Mouse (Mus musculus): ENCODE data around the gene Urb2. TPM values are rescaled to one million over a fixed set of nuclear protein-coding genes. Genes with fewer than 3 reads are reported as not detected.

Urb2 gene
- 6.7 and 7.2 TPM in 2 replicates for polyA plus RNA-seq (2014; fragmentation: Nextera tagmentation; extraction: Ambion mirVana)

DNA sequence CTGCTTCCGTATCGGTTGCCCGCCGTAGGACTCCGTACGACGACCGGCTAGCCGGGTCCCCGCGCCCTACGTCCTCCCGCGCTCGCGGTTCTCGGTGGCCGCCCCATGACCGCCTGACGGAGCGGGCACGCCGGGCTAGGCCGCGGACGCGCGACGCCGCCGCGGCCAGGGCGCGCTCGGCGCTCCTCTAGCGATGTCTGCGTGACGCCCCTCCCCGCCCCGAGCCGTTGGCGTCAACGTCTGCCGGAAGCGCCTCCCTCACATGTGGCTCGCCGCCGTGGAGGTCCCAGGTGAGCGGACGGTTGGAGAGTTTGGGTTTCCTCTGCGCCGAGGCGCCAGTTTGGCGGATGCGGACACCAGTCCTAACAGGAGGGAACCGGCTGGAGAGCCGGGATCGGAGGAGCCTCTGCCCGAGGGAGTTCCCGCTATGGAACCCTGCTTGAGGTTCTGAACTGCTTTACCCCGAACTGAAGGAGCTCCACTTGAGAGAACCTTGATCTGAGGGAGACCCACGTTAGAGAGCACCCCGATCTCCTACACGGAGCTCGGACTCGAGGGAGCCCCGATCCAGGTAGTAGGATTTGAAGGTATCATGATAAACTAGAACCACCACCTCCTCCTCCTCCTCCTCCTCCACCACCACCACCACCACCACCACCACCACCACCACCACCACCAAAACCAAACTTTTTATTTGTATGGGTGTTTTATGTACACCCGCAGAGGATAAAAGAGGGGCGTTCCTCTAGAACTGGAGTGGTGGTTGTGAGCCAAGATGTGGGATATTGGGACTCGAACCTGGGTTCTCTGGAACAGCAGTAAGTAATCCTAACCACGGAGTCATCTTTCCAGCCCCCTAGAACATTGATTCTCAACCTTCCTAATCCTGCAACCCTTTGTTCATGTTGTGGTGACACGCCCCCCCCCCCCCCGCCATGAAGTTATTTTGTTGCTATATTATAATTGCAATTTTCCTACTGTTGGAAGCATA is at the start of gene Urb2, which contains the start of gene Taf5l:
TSS of gene Urb2 (plus strand) at position 272 of the 991 bp plus-strand sequence.
TSS of gene Taf5l (minus strand) at position 161 of the 991 bp plus-strand sequence.
- Histone ChIP-seq H3K4me2 (ENCODE audit: low read depth, low read length) (peak within 1 kb of the TSS; percentile 57), H3K27ac (replicated peaks; ENCODE audit: low read depth, low read length) (peak within 1 kb of the TSS; percentile 85), H3K4me3 (ENCODE audit: low read depth, low read length) (peak within 1 kb of the TSS; percentile 79), H3K9ac (replicated peaks; ENCODE audit: low read length) (peak within 1 kb of the TSS; percentile 80), H3K4me1 (ENCODE audit: control insufficient read depth, insufficient read depth, low read length) (0 out of 2 replicates have a peak, but pooled peaks cover 3% of the 10 kb centered on the region), H3K9me3 (replicated peaks; ENCODE audit: control insufficient read depth, low read length) (no peaks in the 10 kb centered on the region), H3K36me3 (replicated peaks; ENCODE audit: control insufficient read depth, insufficient read depth, low read depth, low read length) (no peaks in the 10 kb centered on the region; the same call in 1 of the 2 replicates), H3K27me3 (ENCODE audit: control insufficient read depth, insufficient read depth, low read length) (no peaks in the 10 kb centered on the region)
- WGBS = under 1% methylated on average over 64 of the region's 74 CpGs
- ATAC-seq (replicated peaks; ENCODE audit: insufficient number of reproducible peaks, low FRiP score, low TSS enrichment, low read depth) (peak; percentile 85), DNase-seq (ENCODE audit: low spot score) (peak; percentile 94)

DNA sequence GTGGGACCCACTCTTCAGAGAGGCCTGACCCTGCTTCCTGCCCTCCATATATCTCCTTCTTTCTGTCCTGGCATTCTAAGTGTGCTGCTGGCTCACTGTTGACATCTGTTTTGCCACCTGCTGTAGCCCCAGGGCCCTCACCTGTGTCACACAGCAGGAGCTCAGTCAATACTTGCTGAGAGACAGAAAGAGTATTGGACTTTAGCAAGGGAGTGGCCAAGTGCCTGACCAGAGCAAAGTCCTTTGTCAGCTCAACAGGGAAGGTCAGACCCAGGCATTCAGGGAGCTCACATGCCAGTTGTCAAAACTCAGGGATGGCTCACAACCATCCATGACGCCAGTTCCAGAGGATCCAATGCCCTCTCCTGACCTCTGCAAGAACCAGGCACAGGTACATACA is 47.8 kb upstream of the Urb2 start:
- Histone ChIP-seq H3K36me3 (replicated peaks; ENCODE audit: control insufficient read depth, insufficient read depth, low read depth, low read length) (no peaks in the 10 kb centered on the region; the same call in 1 of the 2 replicates), H3K27ac (replicated peaks; ENCODE audit: low read depth, low read length) (no peak overlapping the region), H3K4me3 (ENCODE audit: low read depth, low read length) (no peak overlapping the region), H3K27me3 (ENCODE audit: control insufficient read depth, insufficient read depth, low read length) (no peaks in the 10 kb centered on the region), H3K9me3 (replicated peaks; ENCODE audit: control insufficient read depth, low read length) (no peaks in the 10 kb centered on the region), H3K9ac (replicated peaks; ENCODE audit: low read length) (no peak overlapping the region), H3K4me1 (ENCODE audit: control insufficient read depth, insufficient read depth, low read length) (no peaks in the 10 kb centered on the region), H3K4me2 (ENCODE audit: low read depth, low read length) (no peak overlapping the region)
- ATAC-seq (replicated peaks; ENCODE audit: insufficient number of reproducible peaks, low FRiP score, low TSS enrichment, low read depth) (no peak), DNase-seq (ENCODE audit: low spot score) (no peak)
- 76% methylated on average over 1 of the region's 1 CpGs for WGBS

DNA sequence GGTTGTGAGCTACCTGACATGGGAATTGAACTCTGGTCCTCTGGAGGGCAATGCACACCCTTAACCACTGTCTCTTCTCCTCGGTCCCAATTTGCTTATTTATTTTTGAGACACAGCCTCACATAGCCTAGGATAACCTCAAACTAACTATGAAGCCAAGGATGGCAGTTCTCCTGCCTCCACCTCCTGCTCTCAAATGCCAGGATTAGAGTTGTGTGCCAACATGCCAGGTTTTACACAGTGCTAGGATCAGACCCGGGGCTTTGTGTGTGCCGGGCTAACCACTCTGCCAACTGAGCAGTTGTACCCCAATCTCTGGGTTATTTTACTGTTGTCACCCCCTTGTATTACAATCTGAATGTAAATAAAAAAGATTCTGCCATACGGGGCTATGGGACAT is 43.8 kb upstream of the Urb2 start:
- H3K27me3 ChIP-seq (ENCODE audit: control insufficient read depth, insufficient read depth, low read length) = no peaks in the 10 kb centered on the region
- H3K27ac ChIP-seq (replicated peaks; ENCODE audit: low read depth, low read length) = no peak overlapping the region
- H3K9me3 ChIP-seq (replicated peaks; ENCODE audit: control insufficient read depth, low read length) = no peaks in the 10 kb centered on the region
- H3K4me3 ChIP-seq (ENCODE audit: low read depth, low read length) = no peak overlapping the region
- no peak for ATAC-seq (replicated peaks; ENCODE audit: insufficient number of reproducible peaks, low FRiP score, low TSS enrichment, low read depth)
- no peaks in the 10 kb centered on the region for H3K36me3 ChIP-seq (replicated peaks; ENCODE audit: control insufficient read depth, insufficient read depth, low read depth, low read length)
- no peaks in the 10 kb centered on the region for H3K4me1 ChIP-seq (ENCODE audit: control insufficient read depth, insufficient read depth, low read length)
- H3K9ac ChIP-seq (replicated peaks; ENCODE audit: low read length) = no peak overlapping the region
- 92% methylated on average over 4 of the region's 4 CpGs for WGBS
- DNase-seq (ENCODE audit: low spot score) = no peak
- no peak overlapping the region for H3K4me2 ChIP-seq (ENCODE audit: low read depth, low read length)

DNA sequence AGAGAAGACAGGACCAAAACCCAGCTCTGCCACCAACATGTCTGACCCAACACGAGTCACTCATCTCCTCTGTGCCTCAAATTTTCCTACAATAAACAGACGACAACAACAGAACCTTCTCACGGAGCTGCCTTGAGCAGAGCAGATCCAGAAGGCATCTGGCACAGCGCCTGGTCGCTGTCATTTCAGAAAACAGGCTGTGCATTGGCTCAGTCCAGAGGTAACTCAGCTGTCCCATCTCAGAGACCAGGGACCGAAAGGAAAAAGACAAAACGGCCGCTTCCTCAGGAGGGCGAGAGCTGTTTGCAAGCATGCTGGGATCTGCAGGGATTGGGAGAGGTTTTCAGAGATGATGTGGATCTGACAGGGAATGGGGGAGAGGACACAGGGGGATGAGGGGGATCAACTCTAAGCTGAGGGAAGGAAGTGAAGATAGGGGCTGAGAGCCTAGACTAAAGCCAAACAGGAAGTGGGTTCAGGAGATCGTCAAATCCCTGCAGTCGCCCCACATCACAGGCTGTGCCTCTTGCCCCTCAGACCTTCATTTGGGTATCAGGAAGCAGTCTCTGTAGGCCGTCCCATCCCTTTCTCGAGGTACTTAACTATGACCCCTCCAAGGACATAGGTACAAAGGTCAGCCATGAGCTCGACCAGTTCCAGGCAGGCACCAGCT is 43.0 kb upstream of the Urb2 start:
- Histone ChIP-seq H3K36me3 (replicated peaks; ENCODE audit: control insufficient read depth, insufficient read depth, low read depth, low read length) (no peaks in the 10 kb centered on the region), H3K27me3 (ENCODE audit: control insufficient read depth, insufficient read depth, low read length) (no peaks in the 10 kb centered on the region), H3K9ac (replicated peaks; ENCODE audit: low read length) (no peak overlapping the region), H3K4me3 (ENCODE audit: low read depth, low read length) (no peak overlapping the region), H3K4me2 (ENCODE audit: low read depth, low read length) (no peak overlapping the region), H3K27ac (replicated peaks; ENCODE audit: low read depth, low read length) (0 out of 2 replicates have a peak overlapping the region, but pooled peaks have one; percentile 24), H3K9me3 (replicated peaks; ENCODE audit: control insufficient read depth, low read length) (no peaks in the 10 kb centered on the region), H3K4me1 (ENCODE audit: control insufficient read depth, insufficient read depth, low read length) (no peaks in the 10 kb centered on the region)
- DNase-seq (ENCODE audit: low spot score) = no peak
- 68% methylated on average over 14 of the region's 14 CpGs for WGBS
- ATAC-seq (replicated peaks; ENCODE audit: insufficient number of reproducible peaks, low FRiP score, low TSS enrichment, low read depth) = no peak

DNA sequence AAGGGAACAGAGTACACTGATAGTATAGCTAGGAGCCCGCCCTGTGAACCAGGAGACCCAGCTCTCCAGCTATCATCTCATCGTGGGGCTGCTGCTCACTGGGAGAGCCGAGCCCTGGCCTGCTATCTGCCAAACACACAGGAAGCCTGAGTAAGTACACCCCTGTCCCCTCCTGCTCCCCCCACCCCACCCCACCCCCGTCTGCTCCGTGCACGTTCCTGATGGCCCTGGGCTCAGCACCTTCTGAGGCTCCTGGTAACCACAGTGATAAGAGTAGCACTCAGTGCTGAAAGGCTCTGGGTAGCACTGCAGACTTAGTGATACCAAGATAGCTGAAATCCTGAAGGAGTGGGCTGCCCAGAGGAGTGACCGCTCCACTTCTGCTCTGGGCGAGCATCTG is 42.4 kb upstream of the Urb2 start:
- no peak for DNase-seq (ENCODE audit: low spot score)
- no peaks in the 10 kb centered on the region for H3K36me3 ChIP-seq (replicated peaks; ENCODE audit: control insufficient read depth, insufficient read depth, low read depth, low read length)
- no peak overlapping the region for H3K4me2 ChIP-seq (ENCODE audit: low read depth, low read length)
- no peaks in the 10 kb centered on the region for H3K9me3 ChIP-seq (replicated peaks; ENCODE audit: control insufficient read depth, low read length)
- H3K9ac ChIP-seq (replicated peaks; ENCODE audit: low read length) = no peak overlapping the region
- ATAC-seq (replicated peaks; ENCODE audit: insufficient number of reproducible peaks, low FRiP score, low TSS enrichment, low read depth) = 0 out of 2 replicates have a peak, but pooled peaks have one; percentile 35
- H3K27me3 ChIP-seq (ENCODE audit: control insufficient read depth, insufficient read depth, low read length) = no peaks in the 10 kb centered on the region
- H3K4me3 ChIP-seq (ENCODE audit: low read depth, low read length) = no peak overlapping the region
- WGBS = 75% methylated on average over 8 of the region's 8 CpGs
- H3K4me1 ChIP-seq (ENCODE audit: control insufficient read depth, insufficient read depth, low read length) = no peaks in the 10 kb centered on the region
- H3K27ac ChIP-seq (replicated peaks; ENCODE audit: low read depth, low read length) = no peak overlapping the region

DNA sequence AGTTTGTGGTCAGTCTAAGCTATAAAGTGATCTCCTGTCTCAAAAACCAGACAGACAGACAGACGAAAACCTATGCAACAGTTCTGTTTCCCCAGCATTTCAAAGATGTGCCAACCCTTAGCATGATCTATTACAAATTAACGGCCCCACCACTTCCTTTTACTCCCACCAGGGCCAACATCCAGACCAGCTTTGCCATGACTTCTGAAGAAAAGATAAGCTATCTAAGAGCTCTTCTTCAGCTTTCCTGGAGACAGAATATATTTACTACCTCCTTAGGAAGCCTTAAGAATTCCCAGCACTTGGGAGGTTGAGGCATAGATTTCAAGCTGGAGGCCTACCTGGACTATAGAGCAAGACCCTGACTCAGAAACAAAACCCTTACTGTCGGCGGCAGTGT is 41.1 kb upstream of the Urb2 start:
- Histone ChIP-seq H3K27me3 (ENCODE audit: control insufficient read depth, insufficient read depth, low read length) (no peaks in the 10 kb centered on the region), H3K27ac (replicated peaks; ENCODE audit: low read depth, low read length) (no peak overlapping the region), H3K4me3 (ENCODE audit: low read depth, low read length) (no peak overlapping the region), H3K9ac (replicated peaks; ENCODE audit: low read length) (no peak overlapping the region), H3K9me3 (replicated peaks; ENCODE audit: control insufficient read depth, low read length) (no peaks in the 10 kb centered on the region), H3K4me1 (ENCODE audit: control insufficient read depth, insufficient read depth, low read length) (no peaks in the 10 kb centered on the region), H3K4me2 (ENCODE audit: low read depth, low read length) (no peak overlapping the region), H3K36me3 (replicated peaks; ENCODE audit: control insufficient read depth, insufficient read depth, low read depth, low read length) (no peaks in the 10 kb centered on the region)
- DNase-seq (ENCODE audit: low spot score) (no peak), ATAC-seq (replicated peaks; ENCODE audit: insufficient number of reproducible peaks, low FRiP score, low TSS enrichment, low read depth) (no peak)
- 59% methylated on average over 4 of the region's 4 CpGs for WGBS

DNA sequence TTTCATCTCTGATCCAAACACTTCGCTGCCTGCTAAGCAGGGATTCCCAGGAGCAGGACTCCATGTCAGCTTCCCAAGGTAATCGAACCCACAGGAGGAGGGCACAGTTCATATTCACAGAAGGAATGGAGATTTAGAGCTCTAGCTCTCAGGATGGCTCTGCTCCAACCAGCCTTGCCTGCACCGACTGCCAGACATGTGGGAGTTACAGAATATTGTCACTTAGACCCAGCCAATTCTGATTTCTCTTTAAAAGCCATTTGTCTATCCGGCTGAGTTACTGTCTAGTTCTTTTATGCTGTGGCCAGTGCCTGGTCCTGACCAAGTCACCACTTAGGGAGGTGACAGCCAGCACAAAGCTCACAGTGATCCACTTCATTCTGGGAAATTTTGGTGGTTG is 39.6 kb upstream of the Urb2 start:
- Histone ChIP-seq H3K4me3 (ENCODE audit: low read depth, low read length) (peak overlapping the region; percentile 6; the same call in 1 of the 2 replicates), H3K4me1 (ENCODE audit: control insufficient read depth, insufficient read depth, low read length) (no peaks in the 10 kb centered on the region), H3K27me3 (ENCODE audit: control insufficient read depth, insufficient read depth, low read length) (no peaks in the 10 kb centered on the region), H3K9ac (replicated peaks; ENCODE audit: low read length) (no peak overlapping the region; the same call in 1 of the 2 replicates), H3K27ac (replicated peaks; ENCODE audit: low read depth, low read length) (no peak overlapping the region), H3K4me2 (ENCODE audit: low read depth, low read length) (no peak overlapping the region; the same call in 1 of the 2 replicates), H3K9me3 (replicated peaks; ENCODE audit: control insufficient read depth, low read length) (no peaks in the 10 kb centered on the region), H3K36me3 (replicated peaks; ENCODE audit: control insufficient read depth, insufficient read depth, low read depth, low read length) (no peaks in the 10 kb centered on the region)
- ATAC-seq (replicated peaks; ENCODE audit: insufficient number of reproducible peaks, low FRiP score, low TSS enrichment, low read depth) (no peak), DNase-seq (ENCODE audit: low spot score) (no peak)
- 56% methylated on average over 4 of the region's 4 CpGs for WGBS
